Mouse (Mus musculus) left cerebral cortex, postnatal 25 days (tissue): ENCODE measurements at regions not wholly inside any gene's neighbourhood (a gene's known extent, or its start where the extent isn't known, plus 50 kb on each side); places are given as distances from the start of the nearest gene placed in this dataset.

Experiments used
- DNase-seq, 2 experiments: peaks; one replicate each; pipeline ENCODE4 v3.0.0; 2022; ENCODE audit warnings: low spot score in 2 of 2, mixed read lengths in 1 of 2
- intact Hi-C: fragments of 180-260 bp; cut with DNase I; formaldehyde crosslinking; loops from one replicate; pipeline ENCODE4 v1.15.1; 2025

DNA sequence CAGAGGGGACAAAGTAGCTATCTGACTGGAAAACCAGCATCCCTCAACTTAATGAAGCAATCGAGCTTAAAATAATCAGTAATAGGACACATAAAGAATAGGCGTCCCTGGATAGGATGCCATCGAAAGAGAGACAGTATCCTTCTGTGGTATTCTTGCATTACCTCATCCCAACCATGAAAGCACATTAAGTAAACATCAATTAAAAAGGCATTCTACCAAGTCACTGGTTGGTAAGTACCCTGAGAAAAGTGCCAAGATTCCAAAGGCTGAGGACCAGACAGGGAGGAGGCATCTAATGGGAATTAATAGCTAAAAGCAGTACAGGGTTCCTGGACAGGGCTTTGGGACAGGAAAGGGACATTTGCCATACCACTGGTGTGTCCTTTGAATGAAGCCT is 118.8 kb downstream of the Lmo4 start:
- intact Hi-C loops = no loop called here
- DNase-seq = no peak

DNA sequence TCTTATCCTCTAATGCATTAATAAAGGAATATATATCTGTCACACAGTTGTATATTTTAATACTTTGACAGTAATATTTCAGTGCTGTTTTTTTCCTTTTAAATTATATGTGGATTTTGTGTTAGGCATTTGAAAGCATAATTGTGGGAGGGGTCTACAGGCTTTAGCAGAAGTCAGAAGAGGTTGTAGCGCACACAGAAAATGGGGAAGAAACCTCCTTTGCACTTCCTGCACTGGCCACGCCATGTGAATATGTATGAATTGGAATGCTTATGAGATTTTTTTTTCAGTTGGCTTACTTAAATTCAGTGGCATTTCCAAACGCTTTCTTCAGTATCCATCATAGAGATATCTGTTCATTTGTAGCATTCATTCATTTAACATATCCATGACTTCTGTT is 125.1 kb downstream of the Lmo4 start:
- intact Hi-C loops = no loop called here
- DNase-seq = no peak

DNA sequence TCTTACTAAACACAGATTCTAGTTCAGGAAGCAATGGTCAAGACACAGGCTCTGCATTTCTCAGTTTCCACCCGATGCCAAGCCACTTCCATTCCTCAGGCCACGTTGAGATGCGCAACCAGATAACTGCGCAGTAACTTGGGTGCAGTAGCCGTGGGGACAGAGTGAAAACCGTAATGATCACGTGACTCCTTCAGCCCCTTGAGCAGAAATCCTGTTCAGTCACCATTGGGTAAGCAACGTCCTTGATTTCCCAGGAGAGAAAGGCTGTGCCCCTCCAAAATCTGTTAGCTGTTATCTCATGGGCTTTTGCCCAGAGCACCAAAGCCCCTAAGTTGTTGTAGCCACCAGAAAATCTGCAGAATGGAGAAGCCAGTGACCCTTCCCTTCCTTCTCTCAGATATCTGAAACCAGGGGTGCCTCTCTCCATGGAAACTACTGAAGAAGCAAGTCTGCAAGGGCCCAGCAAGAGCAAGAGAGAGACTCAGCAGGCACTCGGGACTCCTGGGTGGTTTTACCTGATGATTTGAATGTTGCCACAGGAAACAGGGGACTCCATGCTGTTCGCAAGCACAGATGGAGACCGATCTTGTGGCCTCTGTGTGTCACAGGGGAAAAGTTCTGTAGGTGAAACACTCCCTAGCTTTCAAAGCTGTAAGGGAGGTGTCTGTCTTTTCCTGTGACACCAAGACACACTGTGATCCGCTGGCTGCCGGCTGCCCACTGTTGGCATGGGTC is 126.7 kb downstream of the Lmo4 start:
- no peak for DNase-seq
- intact Hi-C loops = no loop called here

DNA sequence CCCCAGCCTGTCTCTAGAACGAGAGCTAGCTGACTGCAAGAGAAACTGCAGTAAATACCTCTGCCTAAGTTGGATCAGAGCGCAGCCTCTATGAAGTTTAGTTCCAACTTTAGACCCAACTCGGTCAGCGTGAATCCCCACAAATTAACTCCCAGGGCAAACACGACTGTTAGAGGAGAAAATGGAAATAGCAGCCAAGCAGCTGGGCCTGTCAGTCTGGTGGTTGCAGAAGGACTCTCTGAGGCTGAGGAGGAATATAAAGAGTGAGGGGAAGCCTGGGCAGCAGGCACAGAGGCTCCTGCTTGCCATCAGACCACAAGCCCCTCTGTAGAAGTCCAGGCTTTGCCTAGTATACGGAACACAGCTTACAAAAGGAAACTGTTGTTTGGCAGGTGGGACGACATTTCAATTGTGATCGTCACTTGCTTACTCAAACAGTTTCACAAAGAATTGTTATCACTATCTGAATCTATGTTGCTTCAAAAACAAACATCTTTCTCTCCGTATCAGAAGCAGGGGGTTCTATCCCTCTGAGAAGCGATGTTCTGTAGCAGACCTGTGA is 135.0 kb downstream of the Lmo4 start:
- DNase-seq = no peak
- intact Hi-C loops = no loop called here

DNA sequence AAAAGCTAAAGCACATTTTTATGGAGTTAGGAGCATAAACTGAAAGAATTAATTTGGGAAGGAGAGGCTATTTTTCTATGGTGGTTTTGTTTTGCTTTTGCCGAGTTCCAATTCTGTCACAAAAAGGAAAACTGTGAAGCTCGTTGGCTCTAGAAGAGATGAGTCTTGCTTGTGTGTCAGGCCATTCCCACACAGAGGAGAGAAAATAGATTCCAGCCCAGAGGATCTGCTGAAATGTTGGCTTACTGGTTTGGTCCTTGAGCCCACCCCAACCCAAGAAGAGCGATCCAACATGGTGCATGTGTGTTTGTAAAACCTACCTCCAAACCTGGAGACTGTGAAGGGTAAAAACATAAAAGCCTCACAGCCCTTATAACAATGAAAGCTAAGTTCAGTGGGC is 138.0 kb downstream of the Lmo4 start:
- intact Hi-C loops = no loop called here
- peak in 1 of 2 experiments; percentile 62 for DNase-seq

DNA sequence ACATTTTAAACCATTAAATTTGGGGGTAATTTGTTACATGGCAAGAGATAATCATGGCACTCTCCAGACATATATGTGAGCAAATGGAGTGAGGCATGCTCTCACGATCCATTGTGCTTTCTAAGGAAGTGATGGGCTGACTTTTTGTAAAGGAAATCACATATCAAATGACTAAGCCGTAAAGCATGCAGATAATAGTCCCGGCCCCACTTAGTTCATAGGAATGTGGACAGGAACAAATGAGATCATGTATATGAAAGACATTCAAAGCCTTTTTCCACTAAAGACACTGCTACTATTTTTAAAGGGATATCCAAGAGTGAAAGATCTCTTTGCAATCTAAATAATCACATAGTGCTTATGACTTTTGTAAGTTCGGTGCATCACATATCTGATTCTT is 146.9 kb downstream of the Lmo4 start:
- intact Hi-C loops = no loop called here

DNA sequence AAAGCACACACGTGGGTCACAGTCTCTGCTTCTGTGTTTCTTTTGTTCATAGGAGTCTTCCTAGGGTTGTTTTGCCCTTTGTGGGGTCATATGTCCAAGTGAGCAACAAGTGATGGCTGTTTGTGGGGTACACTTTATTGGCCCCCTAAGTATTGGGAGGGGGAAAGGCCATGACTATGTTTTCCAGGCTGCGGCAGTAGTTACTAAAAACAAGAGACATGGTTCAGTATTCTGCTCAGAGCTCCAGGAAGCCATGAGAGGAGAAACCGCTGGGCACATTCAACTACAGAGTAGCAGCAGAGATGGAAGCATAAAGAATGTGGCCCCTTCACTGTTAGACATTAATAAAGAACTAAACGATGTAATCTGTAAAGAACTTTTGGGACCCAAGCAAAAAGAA is 154.7 kb downstream of the Lmo4 start:
- DNase-seq = no peak
- intact Hi-C loops = no loop called here

More for the DNA sequence above, 146.9 kb downstream of the Lmo4 start:
- DNase-seq = no peak

DNA sequence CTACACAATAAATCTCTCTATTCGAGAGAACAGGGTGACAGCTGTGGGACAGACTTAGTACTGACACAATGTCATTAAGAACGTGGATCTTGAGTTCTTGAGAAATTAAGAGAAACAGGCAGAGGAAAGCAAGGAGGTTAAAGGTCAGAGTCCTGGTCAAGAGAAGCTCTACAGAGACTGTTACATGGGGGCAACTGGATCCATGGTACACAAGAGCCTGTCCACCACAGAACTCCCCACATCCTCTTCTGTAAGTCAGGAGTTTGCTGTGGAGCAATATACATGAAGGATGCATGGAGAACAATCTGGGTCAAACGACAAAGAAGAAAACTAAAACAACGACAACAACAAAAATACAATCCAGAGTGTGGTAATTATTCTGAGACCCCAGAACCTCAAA is 155.8 kb downstream of the Lmo4 start:
- DNase-seq = no peak
- intact Hi-C loops = no loop called here

DNA sequence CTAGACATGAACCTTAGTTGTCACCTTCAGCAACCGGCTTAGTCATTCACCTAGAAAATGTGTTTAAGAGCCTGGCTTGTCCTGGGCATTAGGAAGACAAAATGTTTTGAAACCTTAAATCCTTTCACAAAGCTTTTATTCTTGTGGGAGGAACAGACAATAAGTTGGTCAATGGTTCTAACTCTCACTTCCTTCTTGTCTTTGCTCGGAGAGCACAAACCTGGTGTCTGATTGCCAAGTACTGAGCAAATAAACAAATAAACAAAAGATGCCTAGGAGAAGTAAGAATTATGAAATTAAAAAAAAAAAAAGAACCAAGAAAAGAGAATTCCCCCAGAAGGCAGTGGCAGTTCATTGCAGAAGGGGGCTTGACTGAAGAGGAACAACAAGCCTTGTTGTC is 160.7 kb downstream of the Lmo4 start:
- intact Hi-C loops = no loop called here
- no peak for DNase-seq

DNA sequence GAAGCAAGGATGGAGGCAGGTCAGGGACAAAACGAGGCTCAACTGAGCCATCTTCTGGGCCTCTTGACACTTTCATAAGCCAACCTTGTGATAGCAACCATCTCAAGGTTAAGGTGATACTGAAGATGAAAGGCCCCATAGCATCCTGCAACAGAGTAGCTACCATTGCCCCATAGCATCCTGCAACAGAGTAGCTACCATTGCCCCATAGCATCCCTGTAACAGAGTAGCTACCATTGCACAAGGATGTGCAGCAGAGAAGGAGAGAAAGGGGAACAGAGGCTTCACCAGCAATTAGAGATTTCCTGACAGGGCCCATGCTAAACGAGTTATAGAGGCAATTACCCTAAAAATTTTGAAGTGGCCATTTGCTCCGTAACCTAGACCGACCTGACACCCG is 163.2 kb downstream of the Lmo4 start:
- intact Hi-C loops = no loop called here
- DNase-seq = no peak

DNA sequence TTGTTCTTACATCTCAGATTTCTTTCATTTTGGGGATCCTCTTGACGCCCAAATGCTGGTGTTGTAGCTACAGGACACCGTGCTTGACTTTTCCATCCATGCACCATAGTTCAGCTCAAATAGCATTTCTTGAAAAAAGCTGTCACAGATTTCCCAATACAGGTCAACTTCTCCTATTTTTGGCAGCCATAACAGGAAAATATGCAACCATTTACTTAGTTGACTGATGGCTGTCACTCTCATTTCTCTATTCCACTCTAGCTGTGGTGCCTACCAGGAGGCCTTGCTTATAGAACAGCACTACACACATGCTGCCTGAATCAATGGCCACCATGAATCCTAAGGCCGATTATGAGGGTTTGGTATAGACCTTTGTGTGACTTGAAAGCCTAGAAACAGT is 165.5 kb downstream of the Lmo4 start:
- intact Hi-C loops = no loop called here
- DNase-seq = no peak

DNA sequence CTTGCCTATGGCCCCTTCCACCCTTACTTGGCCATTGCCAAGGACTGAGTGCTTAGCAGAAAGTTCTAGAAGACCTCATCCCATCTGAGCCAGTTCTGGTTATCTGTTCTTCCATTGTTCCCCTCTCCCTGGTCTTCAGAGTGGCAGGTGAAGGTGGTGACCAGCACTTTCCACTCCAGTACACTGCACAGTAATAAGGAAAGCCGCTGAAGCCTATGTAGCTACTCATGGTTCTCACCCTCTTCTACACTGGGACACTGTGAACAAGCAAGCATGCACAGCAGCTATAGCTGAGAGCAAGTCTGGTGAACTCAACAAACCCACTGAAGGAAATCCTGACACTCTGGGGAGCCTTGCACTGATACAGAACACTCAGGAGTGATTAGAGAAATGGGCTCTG is 175.4 kb downstream of the Lmo4 start:
- intact Hi-C loops = no loop called here

DNA sequence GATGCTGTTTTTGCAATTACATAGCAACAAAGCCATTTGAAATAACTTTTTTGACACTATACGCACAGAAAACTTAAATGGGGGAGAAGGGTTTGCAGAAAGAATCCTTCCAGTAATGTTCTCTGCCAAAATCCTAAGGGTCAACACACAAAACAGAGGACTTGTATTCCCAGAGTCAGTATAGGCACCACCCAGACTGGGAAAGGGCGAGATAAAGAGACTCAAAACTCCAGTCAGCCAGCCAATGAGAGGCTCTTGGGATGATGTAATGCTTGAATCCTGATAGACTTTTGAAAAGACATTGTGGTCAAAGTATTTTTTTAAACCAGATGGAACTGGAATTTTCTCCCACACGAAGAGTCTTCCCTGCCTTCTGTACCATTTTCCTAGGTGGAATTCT is 175.9 kb downstream of the Lmo4 start:
- DNase-seq = no peak
- intact Hi-C loops = no loop called here

More for the DNA sequence above, 175.4 kb downstream of the Lmo4 start:
- no peak for DNase-seq

DNA sequence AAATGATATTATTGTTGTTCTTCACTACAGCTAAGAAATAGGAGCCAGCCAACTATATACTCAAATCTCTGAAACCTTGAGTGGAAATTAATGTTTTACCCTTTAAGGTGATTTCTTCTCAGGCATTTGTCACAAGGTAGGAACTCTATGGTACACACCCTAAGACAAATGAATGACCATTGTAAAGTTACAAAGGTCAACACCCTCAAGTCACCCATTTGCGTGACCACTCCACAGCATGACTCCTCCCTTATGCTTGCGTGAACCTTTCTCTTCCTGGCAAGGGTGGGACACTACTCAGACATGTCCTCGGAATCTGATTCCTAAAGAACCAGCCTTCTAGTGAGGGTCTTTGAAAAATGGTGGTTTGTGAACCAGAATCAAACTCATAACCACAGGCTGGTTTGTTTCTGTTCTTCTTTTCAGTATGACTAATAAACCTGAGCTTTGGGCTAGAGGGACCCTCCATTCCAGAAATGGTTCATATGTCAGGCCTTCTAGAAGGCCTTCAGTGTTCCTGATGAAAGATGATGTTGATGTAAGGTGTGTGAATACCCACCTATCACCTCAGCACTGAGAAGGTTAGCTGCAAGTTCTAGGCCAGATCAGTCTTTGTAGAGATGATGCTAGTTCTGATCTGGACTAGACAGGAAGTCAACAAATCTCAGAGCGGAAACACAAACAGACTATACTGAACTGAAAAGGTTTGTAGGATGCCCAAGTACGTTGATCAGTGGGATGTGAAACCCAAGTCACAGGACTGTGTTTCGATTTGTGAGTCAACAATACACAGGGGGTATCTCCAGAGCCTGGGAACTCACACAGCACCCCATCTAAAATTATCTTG is 177.7 kb downstream of the Lmo4 start:
- DNase-seq = no peak
- intact Hi-C loops = no loop called here

DNA sequence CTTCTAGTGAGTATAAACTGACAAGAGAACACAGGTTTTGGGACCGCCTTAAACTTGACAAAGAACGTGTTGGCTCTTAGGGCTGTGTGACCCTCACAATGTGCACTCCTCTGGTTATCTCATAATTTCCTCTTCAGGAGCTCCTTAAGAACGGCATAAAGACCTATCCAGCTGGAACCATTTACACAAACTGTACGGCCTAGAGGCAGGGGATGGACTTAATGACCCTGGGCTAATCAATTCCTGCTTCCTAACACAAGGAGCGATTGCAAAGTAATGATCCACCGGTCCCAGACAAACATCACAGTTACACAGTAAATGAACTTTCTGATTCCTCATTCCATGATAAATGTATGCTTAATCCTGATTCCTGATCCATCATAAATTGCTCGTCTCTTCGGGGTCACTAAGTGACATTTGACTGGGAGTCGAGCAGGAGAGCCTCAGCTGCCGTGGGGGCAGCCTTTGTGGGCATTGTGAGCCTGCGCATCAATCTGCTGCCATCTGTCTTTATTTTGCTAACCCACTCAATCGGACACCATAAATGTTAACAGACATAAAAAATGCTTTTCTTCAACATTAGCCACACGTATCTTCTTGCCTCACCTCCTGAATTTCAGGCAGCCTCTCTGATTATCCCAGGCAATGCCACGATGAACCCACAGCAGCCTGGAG is 179.4 kb downstream of the Lmo4 start:
- no peak for DNase-seq
- intact Hi-C loops = no loop called here

DNA sequence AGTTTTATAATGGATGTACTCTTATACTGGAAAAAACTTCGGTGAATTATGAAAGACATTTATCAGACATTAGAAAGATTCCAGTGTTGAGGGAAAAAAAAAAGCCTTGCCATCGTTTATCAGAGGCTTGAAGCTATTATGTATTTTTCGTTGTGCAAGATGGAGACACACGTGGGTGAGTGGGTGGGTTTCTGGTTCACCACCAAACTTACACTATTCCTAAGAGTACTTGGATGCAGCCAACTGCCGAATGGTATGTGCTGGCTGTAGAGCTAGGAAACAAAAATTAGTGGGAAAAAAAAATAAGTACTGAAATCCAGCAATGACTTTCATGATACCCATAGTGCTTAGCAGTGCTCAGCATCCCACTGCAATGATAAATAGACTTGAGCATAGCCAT is 180.8 kb downstream of the Lmo4 start:
- intact Hi-C loops = loop anchor here (5.0 kb wide), 1 partner anchor 287 kb away; no protein-coding TSS in a partner anchor
- DNase-seq = no peak

DNA sequence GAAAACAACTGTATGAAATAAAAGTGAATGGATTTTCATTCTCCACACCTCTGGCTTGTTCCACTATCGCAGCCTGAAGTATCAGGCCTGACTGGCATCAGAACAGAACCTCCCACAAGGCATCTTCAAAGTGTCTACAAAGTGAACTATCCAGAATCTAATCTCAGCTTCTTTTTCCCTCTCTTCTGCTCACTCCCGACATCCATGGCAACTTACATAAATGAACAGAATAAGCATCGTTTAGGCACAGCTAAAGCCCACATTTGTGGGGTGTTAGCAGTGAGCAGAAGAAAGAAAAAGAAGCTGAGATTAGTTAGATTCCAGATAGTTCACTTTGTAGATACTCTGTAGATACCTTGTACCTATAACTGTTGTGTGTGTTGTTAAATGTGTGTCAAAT is 182.0 kb downstream of the Lmo4 start:
- DNase-seq = peak in 1 of 2 experiments; percentile 64
- intact Hi-C loops = loop anchor here (5.0 kb wide), 1 partner anchor 286 kb away; no protein-coding TSS in a partner anchor

DNA sequence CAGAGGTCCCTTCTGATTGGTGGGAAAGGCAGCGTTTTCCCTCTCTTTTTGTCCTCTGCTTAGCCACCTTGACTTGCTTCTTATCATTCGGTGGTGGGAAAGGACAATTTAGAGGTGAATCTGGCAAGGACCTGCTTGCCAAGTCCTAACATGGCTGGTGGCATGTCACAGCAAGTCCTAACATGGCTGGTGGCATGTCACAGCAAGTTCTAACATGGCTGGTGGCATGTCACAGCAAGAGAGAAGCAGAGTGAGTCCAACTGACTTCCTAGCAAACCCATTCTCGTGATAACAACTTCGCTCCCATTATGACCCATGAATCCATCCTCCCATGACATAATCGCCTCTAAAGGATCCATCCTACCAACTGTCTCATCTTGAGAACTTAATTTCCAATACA is 183.1 kb downstream of the Lmo4 start:
- intact Hi-C loops = loop anchor here (5.0 kb wide), 1 partner anchor 285 kb away; no protein-coding TSS in a partner anchor

DNA sequence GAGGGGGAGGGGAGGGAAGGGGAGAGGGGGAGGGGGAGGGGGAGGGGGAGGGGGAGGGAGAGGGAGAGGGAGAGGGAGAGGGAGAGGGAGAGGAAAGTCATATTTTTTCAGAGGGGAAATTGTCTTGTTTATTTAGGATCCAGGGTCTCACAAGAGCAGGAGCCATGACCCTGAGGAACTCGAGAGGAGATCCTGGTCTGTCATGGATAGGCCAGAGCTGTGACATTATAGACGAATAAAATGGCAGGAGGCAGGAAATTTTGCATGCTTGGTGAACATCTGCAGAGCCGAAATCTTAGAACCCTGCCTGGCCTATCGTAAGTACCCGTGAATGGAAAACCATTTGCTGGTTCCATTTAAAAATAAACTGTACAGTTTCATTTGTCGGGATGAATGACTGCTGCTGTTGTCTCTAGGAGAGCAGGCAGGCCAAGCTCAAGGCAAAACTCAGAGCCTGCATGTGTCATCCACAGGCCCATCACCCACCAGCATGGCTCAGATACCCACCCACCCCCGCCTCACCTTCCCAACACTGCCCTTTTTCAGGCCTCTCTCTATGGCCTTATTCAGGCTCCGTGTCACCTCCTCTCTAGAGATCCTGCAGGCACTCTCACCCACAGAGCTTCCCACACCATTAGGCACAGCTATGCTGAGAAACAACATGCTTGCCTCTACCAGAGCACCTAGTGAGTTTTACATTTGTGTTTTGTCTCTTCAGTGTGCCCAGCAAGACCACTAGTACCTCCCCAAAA is 184.7 kb downstream of the Lmo4 start:
- intact Hi-C loops = loop anchor here (5.0 kb wide), 1 partner anchor 283 kb away; no protein-coding TSS in a partner anchor
- DNase-seq = no peak

More for the DNA sequence above, 183.1 kb downstream of the Lmo4 start:
- no peak for DNase-seq
